ENCODE assay signal across 9 mouse cellular contexts in the genomic region with DNA sequence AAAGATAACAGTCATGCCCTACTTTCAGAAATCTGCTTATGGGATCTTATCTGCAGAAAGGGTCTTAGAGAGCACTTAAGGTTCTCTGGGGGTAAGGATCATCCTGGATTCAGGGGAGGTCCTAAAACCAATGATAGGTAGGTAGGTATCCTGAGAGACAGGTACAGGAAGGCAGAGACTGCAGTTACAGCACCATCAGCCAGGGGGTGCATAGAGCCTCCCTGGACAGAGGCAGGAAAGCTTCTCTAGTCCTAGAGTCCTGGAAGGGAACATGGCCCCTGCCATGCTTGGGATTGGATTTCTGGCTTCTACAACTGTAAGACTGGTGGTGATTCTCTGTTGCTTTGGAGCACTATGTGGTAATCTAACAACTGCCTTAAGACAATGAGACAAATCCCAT. TPM values are rescaled to one million over a fixed set of nuclear protein-coding genes. Genes with fewer than 3 reads are reported as not detected.
DNase-seq lines count a peak whose midpoint lies in the region; ATAC-seq and TF ChIP-seq lines count a peak whose summit lies in the region.
"Had no signal": no experiment of that assay in that cellular context is flagged by ENCODE, and none has a peak within 500 bp of the region (broad histone marks: within the 10 kb centered on the region; RNA-seq: fewer than 3 reads in every experiment).

No protein-coding gene starts in this region.

- peaks cover 30% of the 10 kb centered on the region for H3K9me3 ChIP-seq in kidney, embryonic 14.5 days (ENCODE audit: control insufficient read depth, low read length)

- TF ChIP-seq CTCF in embryonic fibroblast, embryonic 13.5 days (IDR thresholded peaks at IDR 0.05; ENCODE audit: borderline replicate concordance, insufficient read depth, low read length) = peak; percentile 42; the same call in 1 of the 2 replicates
- peak; percentile 52; the same call in 1 of the 2 replicates for TF ChIP-seq CTCF in small intestine, adult 2 months (IDR thresholded peaks at IDR 0.05; ENCODE audit: extremely low read depth, insufficient read length, insufficient replicate concordance, low read depth, low read length)

- no peak overlapping the region for H3K9ac ChIP-seq in kidney, embryonic 14.5 days (ENCODE audit: low read depth, low read length)

- no peak for ATAC-seq in cerebellum, adult (ENCODE audit: insufficient number of reproducible peaks, low FRiP score, low TSS enrichment)
- no peak for ATAC-seq in kidney, embryonic 14.5 days (ENCODE audit: low FRiP score, low TSS enrichment)

- H3K4me1 ChIP-seq in kidney, embryonic 14.5 days (ENCODE audit: control insufficient read depth, insufficient read depth, low read length) = peaks cover 6% of the 10 kb centered on the region; the same call in 1 of the 2 replicates
- no peaks in the 10 kb centered on the region for H3K4me1 ChIP-seq in embryonic fibroblast, embryonic 13.5 days (ENCODE audit: control insufficient read depth, insufficient read depth, low read length)
- H3K4me1 ChIP-seq in small intestine, adult 2 months (ENCODE audit: control insufficient read depth, insufficient read depth, insufficient read length, low read length) = peaks cover 4% of the 10 kb centered on the region; the same call in 1 of the 2 replicates

- no peaks in the 10 kb centered on the region for H3K27me3 ChIP-seq in kidney, embryonic 14.5 days (ENCODE audit: control insufficient read depth, insufficient read depth, low read length)
- H3K27me3 ChIP-seq in small intestine, adult 2 months (ENCODE audit: control insufficient read depth, insufficient read depth, low read length) = no peaks in the 10 kb centered on the region

- H3K36me3 ChIP-seq in kidney, embryonic 14.5 days (ENCODE audit: control insufficient read depth, insufficient read depth, low read length) = peaks cover 60% of the 10 kb centered on the region
- peaks cover 26% of the 10 kb centered on the region for H3K36me3 ChIP-seq in small intestine, adult 2 months (ENCODE audit: control insufficient read depth, insufficient read depth, low read length)

- no peak overlapping the region for H3K4me3 ChIP-seq in kidney, embryonic 14.5 days (ENCODE audit: low read length)
- H3K4me3 ChIP-seq in embryonic fibroblast, embryonic 13.5 days (ENCODE audit: insufficient read depth, low read length) = no peak overlapping the region
- H3K4me3 ChIP-seq in small intestine, adult 2 months (ENCODE audit: low read depth, low read length) = no peak overlapping the region
- H3K4me3 ChIP-seq: myocyte had no signal

- no peak for TF ChIP-seq POLR2A in embryonic fibroblast, embryonic 13.5 days (IDR thresholded peaks at IDR 0.05; ENCODE audit: low read depth, low read length)
- TF ChIP-seq POLR2A in small intestine, adult 2 months (IDR thresholded peaks at IDR 0.05; ENCODE audit: low read depth, low read length) = no peak

- DNase-seq in cerebellum, adult 18-20 months = peak; percentile 29 to 32
- DNase-seq in kidney, postnatal 10 days = peak; percentile 42
- no peak for DNase-seq in right cerebral cortex, postnatal 10 days (ENCODE audit: low spot score in 2 of 2)
- no peak for DNase-seq in right cerebral cortex, adult 18-20 months

- H3K27ac ChIP-seq in kidney, embryonic 14.5 days (ENCODE audit: low read depth, low read length) = no peak overlapping the region
- no peak overlapping the region for H3K27ac ChIP-seq in embryonic fibroblast, embryonic 13.5 days (ENCODE audit: insufficient read depth, low read length)
- no peak overlapping the region for H3K27ac ChIP-seq in small intestine, adult 2 months (ENCODE audit: insufficient read depth, low read depth, low read length)

- no peak overlapping the region for H3K4me2 ChIP-seq in kidney, embryonic 14.5 days (replicated peaks; ENCODE audit: low read depth, low read length)

RNA-seq across cellular contexts. Expression of a gene that starts 3.4 kb away (rescaled TPM):
- polyA plus RNA-seq in kidney, embryonic 14.5 days (2014; fragmentation: Nextera tagmentation; extraction: Ambion mirVana) = 79.3 and 122 TPM in 2 replicates
- polyA plus RNA-seq in embryonic fibroblast, embryonic 13.5 days (2011; ENCODE audit: insufficient read length, low read depth, missing spikeins) = 48.6 and 62.2 TPM in 2 replicates
- 12.1 and 17.6 TPM in 2 replicates for polyA plus RNA-seq in small intestine, adult 2 months (2012; rRNA removed)

RNA-seq across cellular contexts. Expression of a gene that starts 3.5 kb away (rescaled TPM):
- 47.5 and 52.9 TPM in 2 replicates for polyA plus RNA-seq in kidney, embryonic 14.5 days (2014; fragmentation: Nextera tagmentation; extraction: Ambion mirVana)
- polyA plus RNA-seq in embryonic fibroblast, embryonic 13.5 days (2011; ENCODE audit: insufficient read length, low read depth, missing spikeins) = 29.6 and 32.6 TPM in 2 replicates
- polyA plus RNA-seq in small intestine, adult 2 months (2012; rRNA removed) = 3.3 and 5.4 TPM in 2 replicates

RNA-seq across cellular contexts. Expression of a gene that starts 38.0 kb away (rescaled TPM):
- polyA plus RNA-seq in kidney, embryonic 14.5 days (2014; fragmentation: Nextera tagmentation; extraction: Ambion mirVana) = 5.4 and 8.1 TPM in 2 replicates
- polyA plus RNA-seq in embryonic fibroblast, embryonic 13.5 days (2011; ENCODE audit: insufficient read length, low read depth, missing spikeins) = 15.7 and 18.1 TPM in 2 replicates
- polyA plus RNA-seq in small intestine, adult 2 months (2012; rRNA removed) = 7.0 and 9.1 TPM in 2 replicates

RNA-seq across cellular contexts. Expression of a gene that starts 38.2 kb away (rescaled TPM):
- 6.6 and 9.1 TPM in 2 replicates for polyA plus RNA-seq in kidney, embryonic 14.5 days (2014; fragmentation: Nextera tagmentation; extraction: Ambion mirVana)
- 18.5 and 19.1 TPM in 2 replicates for polyA plus RNA-seq in embryonic fibroblast, embryonic 13.5 days (2011; ENCODE audit: insufficient read length, low read depth, missing spikeins)
- polyA plus RNA-seq in small intestine, adult 2 months (2012; rRNA removed) = 4.2 and 9.0 TPM in 2 replicates

Comparison
In these comparisons a context has a peak if more than half of its experiments do, and no peak if none do; other contexts are left out.
1. DNase-seq: peak in cerebellum, adult 18-20 months (2 of 2) and kidney, postnatal 10 days (single experiment); none in right cerebral cortex, postnatal 10 days (0 of 2) and right cerebral cortex, adult 18-20 months (single experiment).